Mouse (Mus musculus) spleen, embryonic (tissue): ENCODE measurements around the gene Hrg.
"Not testable (repeated sequence)": the region's sequence is repeated elsewhere in the genome, so short reads cannot be mapped to it uniquely, and the experiment has no call there.

ENCODE experiments used
- CTCF ChIA-PET: fragments of 350-600 bp; sonication (Branson Sonifier 250); formaldehyde crosslinking; loops from one replicate; lab custom pipeline; 2022; lab: Charles Lee

Hrg gene

DNA sequence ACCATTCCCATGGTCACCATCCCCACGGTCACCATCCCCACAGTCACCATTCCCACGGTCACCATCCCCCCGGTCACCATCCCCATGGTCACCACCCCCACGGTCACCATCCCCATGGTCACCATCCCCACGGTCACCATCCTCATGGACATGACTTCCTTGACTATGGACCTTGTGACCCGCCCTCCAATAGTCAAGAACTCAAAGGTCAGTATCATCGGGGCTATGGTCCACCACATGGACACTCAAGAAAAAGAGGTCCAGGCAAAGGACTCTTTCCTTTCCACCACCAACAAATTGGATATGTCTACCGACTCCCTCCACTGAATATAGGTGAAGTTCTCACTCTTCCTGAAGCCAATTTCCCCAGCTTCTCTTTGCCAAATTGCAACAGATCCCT, 10.2 kb downstream of the Hrg start:
- CTCF ChIA-PET, result no interaction called here

- CTCF ChIA-PET, result no interaction called here
These were observed 11.4 kb downstream of the Hrg start for GRCm38 (mm10) chr16:22962256-22962655.

GRCm38 (mm10) chr16:22963293-22963692, 12.4 kb downstream of the Hrg start:
- CTCF ChIA-PET, result no interaction called here

DNA sequence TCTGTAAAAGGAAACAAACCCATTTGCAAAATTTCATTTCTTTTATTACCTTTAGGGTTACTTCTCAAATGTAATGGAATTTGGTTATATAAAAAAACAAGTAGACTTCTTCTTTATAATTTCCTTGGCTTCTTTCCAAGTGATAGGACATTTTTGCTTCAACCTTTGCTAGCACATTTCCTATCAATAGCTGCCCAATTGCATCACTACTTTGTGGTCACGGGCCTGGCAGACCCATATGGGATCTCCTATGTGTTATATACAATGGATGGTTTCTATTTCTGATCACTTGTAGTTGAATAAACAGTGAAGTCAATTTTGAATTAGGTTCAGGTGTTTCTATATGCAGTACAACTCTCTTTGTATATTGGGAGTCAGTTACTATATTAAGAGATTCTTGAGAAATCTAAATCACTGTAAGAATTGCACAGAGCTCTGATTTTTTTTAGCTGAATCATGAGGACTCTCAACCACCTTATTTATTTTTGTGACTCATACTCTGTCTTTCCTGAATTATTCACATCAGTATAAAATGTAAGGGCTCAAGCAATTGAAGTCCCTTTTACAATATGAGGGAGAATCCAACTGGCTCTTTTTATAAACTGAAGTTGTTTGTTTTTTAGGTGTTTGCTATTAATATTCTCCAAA, 16.6 kb downstream of the Hrg start:
- CTCF ChIA-PET, result no interaction called here

DNA sequence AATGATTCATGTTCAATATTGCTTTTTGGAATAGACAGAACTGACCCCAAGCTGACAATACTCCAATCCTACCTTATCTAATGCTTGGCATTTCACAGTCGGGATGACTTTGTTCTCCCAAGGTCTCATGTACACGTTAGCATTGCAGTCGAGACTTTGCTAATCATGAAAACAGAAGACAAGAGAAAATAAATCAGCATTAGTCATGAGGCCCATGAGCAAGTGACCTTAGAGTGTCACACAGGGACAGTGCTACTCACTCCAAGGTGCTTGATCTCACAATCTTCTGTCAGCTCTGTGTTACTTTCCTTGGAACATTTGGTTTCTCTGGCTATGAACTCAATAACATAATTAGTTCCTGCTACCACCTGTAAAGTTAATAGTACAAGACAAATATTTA, 46.1 kb downstream of the Hrg start:
- CTCF ChIA-PET, result not testable (repeated sequence)
